Mouse (Mus musculus): ENCODE measurements around the gene Sytl2.

The Sytl2 gene

DNA sequence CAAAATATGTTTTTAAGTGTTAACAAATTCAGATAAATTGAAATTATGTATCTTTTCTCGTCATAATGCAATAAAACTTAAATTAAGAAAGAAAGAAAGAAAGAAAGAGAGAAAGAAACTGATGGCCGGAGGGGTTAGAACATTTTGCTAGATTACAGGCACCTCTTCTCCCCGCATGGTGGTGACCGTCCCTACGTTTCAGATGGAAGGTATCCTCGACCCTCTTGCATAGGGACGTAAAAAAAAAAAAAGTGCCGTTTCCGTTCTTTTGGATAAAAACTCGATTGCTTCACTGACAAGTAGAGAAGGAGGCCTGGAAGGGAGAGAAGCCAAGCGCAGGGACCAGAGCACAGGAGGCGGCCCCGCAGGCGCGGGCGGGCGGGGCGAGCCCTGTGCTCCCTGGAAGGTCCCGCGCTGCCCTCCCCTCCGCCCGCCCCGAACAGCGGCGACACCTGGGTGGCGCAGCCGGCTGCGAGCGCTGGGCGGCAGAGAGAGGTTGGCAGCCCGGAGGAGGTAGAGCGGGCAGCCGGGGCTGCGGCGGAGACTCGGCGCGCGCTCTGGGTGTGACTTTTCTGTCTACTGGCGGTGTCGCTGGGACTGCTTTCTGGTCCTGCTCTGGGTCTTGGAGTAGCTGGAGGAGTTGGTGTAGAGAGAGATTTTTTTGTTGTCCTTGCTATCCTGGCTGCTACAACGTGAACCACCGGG is at the start of gene Sytl2:
Gene Sytl2, plus strand, starts transcription at position 311 of the 705 bp plus-strand sequence.
- in situ Hi-C loops (cut with MboI; ENCODE audit: low pct_unique_long_range_greater_than_20kb in 1 of 2, low sequenced_read_pairs in 2 of 2, unreplicated experiment in 1 of 2), result no loop called here

DNA sequence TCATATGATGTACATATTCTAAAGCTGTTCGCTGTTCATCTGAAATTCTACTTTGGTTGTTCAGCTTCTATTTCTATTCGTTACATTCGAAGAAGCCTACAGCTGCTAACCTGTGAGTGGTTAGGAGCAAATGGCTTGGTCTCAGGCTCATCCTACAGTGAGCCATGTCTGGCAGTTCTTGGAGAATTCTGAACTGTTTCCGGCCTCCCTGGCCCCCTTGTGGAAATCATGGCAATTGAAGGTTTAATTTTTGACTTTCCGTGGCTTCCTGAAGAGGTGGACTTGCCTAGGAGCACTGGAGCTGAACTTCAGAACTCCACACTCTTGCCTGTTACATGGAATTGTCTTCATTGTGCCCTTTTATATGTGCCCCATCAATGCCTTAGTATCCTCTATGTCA is 49.1 kb upstream of the Sytl2 start:
- in situ Hi-C loops (cut with MboI; ENCODE audit: low pct_unique_long_range_greater_than_20kb in 1 of 2, low sequenced_read_pairs in 2 of 2, unreplicated experiment in 1 of 2), result no loop called here

DNA sequence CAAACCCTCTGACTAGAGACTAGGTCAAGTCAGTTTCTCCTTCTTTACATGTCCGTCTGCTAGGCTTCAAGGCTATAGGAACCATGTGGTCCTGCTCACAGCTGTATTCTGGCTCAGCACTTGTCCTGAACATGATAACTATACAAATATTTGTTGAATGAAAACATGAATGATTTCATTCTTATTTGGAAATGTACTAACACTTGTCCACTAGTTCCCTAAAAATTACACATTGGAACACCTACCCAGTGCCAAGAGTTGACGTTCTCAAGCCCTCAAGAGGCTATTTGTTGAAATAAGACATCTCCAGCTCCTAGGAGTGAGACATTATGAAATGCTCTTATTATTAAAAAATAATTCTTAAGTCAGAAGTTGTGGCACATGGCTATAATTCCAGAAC is 43.4 kb upstream of the Sytl2 start:
- in situ Hi-C loops (cut with MboI; ENCODE audit: low pct_unique_long_range_greater_than_20kb in 1 of 2, low sequenced_read_pairs in 2 of 2, unreplicated experiment in 1 of 2), result no loop called here

DNA sequence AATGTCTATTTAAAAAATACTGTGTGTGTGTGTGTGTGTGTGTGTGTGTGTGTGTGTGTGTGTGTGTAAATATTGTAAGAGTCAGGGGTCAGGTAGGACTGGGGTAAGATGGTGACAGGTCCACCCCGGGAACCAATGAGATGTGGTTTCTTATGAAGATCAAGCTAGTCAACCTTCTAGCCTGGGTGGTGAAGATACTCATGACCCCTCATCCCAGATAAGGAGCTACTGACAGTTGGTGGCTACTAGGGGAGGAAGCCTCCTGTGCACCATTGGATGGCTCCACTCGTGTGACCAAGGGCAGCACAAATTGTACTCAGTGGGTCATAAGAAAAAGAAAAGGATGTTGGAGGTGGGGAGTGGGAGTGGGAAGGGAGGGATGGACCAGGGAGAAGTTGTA is 42.2 kb upstream of the Sytl2 start:
- in situ Hi-C loops (cut with MboI; ENCODE audit: low pct_unique_long_range_greater_than_20kb in 1 of 2, low sequenced_read_pairs in 2 of 2, unreplicated experiment in 1 of 2), result no loop called here

DNA sequence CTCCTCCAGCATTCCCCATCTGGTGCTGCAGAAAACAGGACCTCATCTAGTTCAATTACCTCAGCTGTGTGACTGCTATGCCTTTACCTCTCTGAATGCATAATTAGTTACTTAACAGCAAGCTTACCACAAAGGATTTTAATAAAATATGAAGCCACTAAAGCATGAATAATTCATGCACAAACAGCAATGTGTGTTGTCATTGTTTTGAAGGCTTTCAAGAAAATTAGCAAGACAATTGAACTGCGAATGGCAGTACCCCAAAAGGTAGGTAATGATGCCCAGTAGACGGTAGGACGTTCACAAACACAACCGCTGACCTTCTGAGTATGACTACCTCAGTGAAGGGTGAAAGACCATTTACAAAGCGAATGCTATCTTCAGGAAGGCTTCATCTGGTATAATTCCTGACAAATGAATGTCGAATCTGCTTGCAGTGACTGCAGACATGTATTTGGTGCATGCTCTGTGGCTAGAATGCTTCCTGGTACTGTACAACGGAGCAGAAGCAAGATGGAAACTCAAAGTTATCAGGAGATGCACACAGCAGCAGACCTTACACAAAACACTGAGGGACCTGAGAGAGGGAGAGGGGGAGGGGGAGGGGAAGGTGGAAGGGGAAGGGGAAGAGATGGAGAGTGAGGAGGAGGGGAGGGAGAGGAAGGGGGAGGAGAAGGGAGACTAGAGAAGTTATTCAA is 40.0 kb upstream of the Sytl2 start:
- in situ Hi-C loops (cut with MboI; ENCODE audit: low pct_unique_long_range_greater_than_20kb in 1 of 2, low sequenced_read_pairs in 2 of 2, unreplicated experiment in 1 of 2), result no loop called here

DNA sequence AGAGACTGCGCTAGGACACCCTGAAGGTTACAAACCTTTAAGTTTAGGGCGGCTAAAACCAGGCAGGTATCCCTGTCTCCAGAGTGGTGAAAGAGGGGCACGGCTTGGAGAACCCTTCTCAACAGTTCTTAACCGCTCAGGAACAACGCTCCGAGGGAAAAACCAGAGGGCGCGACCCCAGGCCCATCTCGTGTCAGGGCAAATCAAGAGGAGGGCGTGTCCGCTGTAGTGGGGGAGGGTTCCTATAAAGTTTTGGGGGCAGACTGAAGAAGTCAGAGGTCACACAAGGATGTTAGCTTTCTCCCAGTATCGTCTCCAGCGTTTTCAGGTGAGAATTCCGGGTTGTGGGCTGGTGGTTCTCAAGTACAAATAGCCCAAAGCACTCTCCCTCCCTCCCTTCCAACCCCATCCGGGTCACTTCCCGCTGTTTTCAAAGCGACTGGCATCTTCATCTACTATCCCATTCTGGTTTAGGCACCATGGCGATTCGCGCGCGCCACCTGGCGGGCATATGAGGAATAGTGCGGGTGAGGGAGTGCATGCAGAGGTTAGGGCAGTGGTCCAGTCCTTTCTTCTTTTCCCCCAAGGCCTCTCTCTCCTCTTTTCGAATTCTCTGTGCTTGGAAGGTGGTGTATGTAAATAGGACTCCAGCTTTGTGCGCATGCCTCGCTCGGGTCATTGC is 36.6 kb upstream of the Sytl2 start, which contains the start of gene Ccdc83:
Gene Ccdc83, minus strand, starts transcription at position 489 of the 682 bp plus-strand sequence.
- in situ Hi-C loops (cut with MboI; ENCODE audit: low pct_unique_long_range_greater_than_20kb in 1 of 2, low sequenced_read_pairs in 2 of 2, unreplicated experiment in 1 of 2), result no loop called here

DNA sequence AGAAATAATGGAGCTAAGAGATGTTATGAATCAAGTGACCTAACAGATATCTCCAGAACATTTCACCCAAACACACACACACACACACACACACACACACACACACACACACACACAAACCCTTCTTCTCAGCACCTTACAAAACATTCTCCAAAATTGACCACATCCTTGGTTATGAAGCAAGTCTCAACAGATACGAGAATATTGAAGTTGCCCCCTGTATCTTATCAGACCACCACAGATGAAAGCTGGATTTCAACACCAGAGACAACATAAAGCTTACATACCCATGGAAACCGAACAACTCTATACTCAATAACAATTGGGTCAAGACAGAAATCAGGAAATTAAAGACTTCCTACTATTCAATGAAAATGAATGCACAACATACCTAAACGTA is 31.9 kb upstream of the Sytl2 start:
- in situ Hi-C loops (cut with MboI; ENCODE audit: low pct_unique_long_range_greater_than_20kb in 1 of 2, low sequenced_read_pairs in 2 of 2, unreplicated experiment in 1 of 2), result no loop called here

DNA sequence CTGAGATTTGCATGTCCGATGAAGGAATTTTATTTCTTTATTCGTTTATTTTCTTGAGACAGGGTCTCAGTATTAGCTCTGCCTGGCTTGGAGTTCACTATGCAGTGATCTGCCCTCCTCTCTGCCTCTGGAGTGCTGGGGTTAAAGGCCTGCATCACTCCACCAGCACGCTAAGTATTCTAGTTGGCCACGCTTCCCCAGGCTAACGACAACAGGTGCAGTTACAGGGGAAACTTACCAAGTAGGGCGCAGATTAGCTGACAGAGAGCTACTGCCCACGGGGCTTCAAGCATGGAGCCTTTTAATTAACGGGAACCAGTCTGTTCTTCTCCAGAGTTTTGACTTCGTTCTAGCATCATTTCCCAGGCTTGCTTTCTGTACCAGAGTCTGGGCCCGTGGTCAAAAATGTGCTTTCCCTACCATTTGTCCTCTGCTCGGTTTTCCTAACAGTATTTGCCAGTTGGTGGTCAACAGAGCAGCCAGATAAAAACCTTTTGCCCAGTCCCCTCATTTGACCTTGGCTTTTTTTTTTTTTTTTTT is 27.4 kb upstream of the Sytl2 start:
- in situ Hi-C loops (cut with MboI; ENCODE audit: low pct_unique_long_range_greater_than_20kb in 1 of 2, low sequenced_read_pairs in 2 of 2, unreplicated experiment in 1 of 2), result no loop called here

DNA sequence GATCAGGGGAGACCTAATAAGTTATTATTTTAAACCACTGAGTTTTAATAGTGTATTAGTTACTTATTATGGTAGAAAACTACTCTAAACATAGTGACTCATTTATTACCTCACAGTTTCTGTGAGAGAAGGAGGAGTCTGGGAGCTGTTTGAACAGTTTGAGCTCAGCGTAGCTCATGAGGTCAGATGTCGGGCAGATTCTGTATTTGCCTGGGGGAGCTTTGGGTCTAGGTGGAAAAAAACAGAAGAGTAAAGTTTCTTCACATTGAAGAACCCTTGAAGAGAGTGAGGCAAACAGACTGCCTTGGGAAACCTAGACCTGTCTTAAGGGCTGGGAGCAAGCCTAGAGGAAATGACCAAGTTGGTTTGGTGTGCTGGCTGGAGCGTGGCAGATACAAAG is 24.8 kb upstream of the Sytl2 start:
- in situ Hi-C loops (cut with MboI; ENCODE audit: low pct_unique_long_range_greater_than_20kb in 1 of 2, low sequenced_read_pairs in 2 of 2, unreplicated experiment in 1 of 2), result no loop called here

DNA sequence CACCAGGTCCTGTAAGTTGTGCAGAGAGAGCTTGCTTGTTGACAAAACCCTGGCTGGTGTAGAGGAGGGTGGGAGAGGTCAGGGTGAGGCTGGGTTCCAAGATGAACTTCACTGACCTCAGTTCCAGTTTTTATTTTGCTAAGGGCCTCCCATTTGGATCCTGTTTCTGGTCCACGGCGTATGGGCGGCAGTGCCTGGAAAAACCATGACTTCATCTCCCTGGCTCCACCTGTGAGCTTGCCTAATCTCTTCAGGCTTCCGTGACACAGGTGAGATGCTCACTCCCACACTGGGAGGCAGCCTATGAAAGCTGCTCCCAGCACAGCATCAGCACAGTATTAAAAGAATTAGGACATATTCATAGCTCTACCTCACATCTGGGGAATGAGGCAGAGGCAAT is 24.3 kb upstream of the Sytl2 start:
- in situ Hi-C loops (cut with MboI; ENCODE audit: low pct_unique_long_range_greater_than_20kb in 1 of 2, low sequenced_read_pairs in 2 of 2, unreplicated experiment in 1 of 2), result no loop called here

DNA sequence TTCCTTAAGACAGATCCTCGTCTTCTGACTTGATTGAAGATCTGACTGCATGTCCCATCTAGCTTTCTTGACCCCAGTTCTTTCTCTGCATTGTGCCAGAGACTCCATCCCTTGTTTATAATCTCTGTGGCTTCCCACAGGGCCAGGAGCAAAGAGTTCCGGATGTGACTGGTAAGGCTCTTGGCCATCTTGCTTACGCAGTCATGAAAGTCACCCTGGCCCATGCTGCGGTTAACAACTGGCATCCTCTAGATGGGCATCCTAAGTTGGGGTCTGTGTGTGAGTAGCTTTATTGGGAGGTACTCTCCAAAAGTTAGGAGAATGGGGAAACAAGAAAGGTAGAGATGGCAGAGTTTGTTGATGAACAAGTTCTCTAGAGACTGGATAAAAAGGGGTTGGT is 22.9 kb upstream of the Sytl2 start:
- in situ Hi-C loops (cut with MboI; ENCODE audit: low pct_unique_long_range_greater_than_20kb in 1 of 2, low sequenced_read_pairs in 2 of 2, unreplicated experiment in 1 of 2), result no loop called here

DNA sequence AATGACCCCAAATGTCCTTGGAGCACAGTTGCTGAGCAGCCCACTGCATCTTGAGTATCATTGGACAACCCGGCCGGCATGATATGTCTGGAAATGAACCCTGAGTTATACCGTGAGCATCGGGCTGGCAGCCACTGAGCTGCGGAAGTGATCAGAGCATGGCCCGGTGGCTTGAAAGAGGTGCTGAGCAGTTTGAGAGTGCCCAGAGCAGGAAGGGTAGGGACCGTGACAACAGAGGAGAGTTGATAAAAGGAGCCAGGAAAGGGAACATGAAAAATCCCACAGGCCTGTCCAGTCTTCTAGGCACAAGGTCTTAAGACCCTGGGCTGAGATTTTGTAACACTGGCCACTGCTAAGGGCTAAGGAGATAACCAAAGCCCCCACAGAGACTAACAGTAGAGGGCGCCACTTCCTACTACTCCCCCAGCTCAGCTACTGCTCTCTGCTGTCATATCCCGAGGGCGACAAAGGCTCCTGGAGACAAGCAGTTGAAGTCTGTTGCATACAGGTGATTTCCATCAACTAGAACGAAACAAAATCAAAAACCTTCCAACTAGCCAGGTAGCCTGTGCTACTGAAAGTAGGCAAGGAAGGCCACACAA is 21.7 kb upstream of the Sytl2 start:
- in situ Hi-C loops (cut with MboI; ENCODE audit: low pct_unique_long_range_greater_than_20kb in 1 of 2, low sequenced_read_pairs in 2 of 2, unreplicated experiment in 1 of 2), result no loop called here

DNA sequence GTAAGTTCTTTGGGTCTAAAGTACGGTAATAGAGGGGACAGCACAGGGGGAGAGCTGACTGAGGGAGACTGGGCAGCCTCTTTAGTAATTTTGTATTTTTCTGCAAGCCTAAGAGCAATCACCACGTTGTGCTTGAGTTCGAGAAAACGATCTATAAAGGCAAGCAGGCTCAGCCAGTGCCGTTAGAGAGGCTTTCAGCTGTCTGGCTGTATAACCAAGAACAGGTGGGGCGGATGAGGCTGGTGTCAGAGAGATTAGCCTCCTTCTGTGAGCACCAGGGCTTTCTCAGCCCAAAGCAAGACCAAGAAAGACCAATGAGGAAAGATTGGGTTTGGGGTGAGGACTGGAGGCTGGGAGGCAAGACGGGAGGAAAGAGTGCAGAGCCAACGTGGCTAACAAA is 21.2 kb upstream of the Sytl2 start:
- in situ Hi-C loops (cut with MboI; ENCODE audit: low pct_unique_long_range_greater_than_20kb in 1 of 2, low sequenced_read_pairs in 2 of 2, unreplicated experiment in 1 of 2), result no loop called here

DNA sequence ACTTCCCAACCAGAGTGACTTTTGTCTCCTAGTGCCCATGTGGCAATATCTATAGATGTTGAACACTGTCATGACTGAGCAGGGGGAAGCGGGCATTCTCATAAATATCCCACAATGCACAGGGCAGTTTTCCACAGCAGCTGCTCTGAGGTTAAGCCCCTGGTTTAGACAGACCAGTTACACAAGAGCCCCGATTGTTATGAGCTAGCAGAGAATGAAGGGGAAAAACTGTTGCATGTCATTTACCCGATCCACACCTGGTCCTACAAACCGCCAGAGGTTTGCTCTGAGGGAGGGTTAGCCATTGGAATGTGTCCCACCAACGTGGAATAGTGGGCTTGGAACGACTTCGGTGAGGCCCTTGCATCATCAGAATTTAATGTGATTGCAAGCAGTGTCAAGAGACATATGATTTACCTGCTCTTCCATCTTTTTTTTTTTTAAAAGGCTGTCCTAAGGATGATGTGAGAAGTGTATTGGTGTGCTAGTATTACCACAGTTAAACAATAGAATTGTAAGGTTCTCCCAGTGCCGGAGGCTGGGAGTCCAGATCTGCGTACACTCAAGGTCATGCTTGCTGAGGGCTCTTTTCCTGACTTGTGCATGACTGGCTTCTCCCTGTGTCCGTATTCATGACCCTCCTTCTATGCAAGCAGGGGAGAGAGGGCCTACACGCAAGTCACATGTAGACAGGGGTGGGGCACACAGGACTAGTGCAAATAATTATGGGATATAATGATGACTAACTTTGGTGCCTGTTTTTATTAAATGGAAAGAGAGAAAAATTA is 20.1 kb upstream of the Sytl2 start:
- in situ Hi-C loops (cut with MboI; ENCODE audit: low pct_unique_long_range_greater_than_20kb in 1 of 2, low sequenced_read_pairs in 2 of 2, unreplicated experiment in 1 of 2), result no loop called here

DNA sequence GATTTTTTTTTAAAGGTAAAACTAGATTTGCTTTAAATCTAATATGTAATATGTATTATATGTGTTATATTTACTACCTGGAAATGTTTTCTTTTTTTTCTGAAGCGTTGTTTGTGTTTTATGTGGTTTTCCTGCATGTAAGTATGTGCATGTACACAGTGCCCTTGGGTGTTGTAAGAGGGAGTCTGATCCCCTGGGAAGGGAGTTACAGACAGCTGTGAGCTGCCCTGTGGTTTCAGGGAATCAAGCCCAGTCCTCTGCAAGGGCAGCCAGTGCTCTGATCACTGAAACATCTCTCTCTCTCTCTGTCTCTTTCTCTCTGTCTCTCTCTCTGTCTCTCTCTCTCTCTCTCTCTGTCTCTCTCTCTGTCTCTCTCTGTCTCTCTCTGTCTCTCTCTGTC is 19.3 kb upstream of the Sytl2 start:
- in situ Hi-C loops (cut with MboI; ENCODE audit: low pct_unique_long_range_greater_than_20kb in 1 of 2, low sequenced_read_pairs in 2 of 2, unreplicated experiment in 1 of 2), result no loop called here

DNA sequence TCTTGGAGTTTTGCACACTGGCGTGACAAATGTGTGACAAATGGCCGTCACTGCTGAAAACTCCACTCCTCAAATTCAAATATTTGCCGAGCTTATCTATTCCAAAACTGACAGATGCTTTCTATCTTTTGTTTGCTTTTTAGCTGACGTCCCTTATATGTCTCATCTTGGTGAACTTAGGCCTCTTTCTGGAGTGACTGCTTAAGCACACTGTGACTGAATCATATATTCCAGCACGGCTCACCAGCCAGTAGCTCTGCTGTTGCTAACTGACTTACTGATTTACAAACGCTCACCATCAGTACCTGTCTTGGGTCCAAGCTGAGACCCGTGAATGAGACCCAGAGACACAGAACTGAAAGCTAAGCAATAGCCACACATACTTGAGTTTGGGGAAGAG is 17.3 kb upstream of the Sytl2 start:
- in situ Hi-C loops (cut with MboI; ENCODE audit: low pct_unique_long_range_greater_than_20kb in 1 of 2, low sequenced_read_pairs in 2 of 2, unreplicated experiment in 1 of 2), result no loop called here

DNA sequence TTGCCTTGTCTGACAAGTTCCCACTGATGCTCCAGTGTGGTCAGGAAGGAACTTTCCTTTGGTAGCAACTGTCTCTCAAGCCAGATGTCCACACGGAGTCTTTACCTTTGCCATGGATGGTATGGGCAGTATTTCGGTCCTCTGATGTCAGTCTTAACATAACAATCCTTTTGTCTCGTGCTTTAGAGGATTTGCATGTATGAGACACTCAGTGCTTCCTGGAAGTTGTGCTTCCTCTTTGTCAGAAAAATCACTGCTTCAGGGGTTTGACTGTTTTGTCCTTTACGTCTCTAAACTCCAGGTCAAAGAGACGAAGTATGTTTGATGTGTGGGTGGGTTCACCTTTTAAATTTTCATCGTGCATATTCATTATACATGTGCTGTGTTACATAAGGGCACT is 10.2 kb upstream of the Sytl2 start:
- in situ Hi-C loops (cut with MboI; ENCODE audit: low pct_unique_long_range_greater_than_20kb in 1 of 2, low sequenced_read_pairs in 2 of 2, unreplicated experiment in 1 of 2), result no loop called here
